Mouse (Mus musculus) thymus, postnatal 36 days (tissue): ENCODE measurements at regions not wholly inside any gene's neighbourhood (a gene's known extent, or its start where the extent isn't known, plus 50 kb on each side); places are given as distances from the start of the nearest gene placed in this dataset.

ENCODE experiments used
- DNase-seq, 2 experiments: peaks; one replicate each; pipeline ENCODE4 v3.0.0; 2022; ENCODE audit warnings: mixed read lengths in 2 of 2

GRCm38 (mm10) chr3:63638572-63638971, 154.9 kb upstream of the Gm34302 start:
- no peak for DNase-seq

- DNase-seq: no peak
Observed at GRCm38 (mm10) chr3:63637913-63638312, 154.2 kb upstream of the Gm34302 start.

DNA sequence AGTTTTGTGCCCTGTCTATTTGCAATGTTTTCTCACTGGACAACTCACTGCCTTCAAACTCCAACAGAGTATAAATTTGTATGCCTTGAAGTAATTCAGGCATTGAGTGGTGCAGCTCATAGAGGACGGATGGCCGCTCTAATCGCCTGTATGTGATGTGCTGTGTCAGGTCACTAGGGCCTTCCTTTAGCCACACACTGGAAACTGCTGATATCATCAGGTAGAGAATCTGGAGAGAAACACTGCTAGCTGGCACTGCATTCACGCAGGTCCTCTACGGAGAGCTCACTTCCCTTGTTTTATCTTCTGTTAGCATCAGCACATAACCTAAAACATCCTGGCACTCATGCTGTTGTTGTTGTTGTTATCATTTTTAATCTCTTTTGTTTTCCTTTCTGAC, 144.0 kb upstream of the Gm34302 start:
- no peak for DNase-seq

GRCm38 (mm10) chr3:63616127-63616526, 132.4 kb upstream of the Gm34302 start:
- no peak for DNase-seq

DNA sequence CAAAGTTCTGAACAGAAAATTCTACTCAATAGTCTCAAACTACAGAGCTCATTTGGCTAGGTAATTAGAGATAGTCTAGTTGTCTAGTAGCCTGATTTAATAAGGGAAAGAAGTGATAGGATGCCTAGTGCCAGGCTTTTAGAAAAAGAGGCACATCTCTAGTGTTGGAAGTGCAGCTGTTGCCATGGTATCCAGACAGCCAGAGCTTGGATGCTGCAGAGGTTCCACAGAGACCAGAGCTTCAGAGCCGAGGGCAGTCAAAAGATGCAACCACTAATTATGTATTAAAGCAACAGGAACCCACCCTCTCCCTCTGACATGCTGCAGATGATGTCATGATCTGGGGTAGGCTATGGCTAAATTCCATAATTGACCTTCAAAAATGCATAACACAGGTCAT, 130.0 kb upstream of the Gm34302 start:
- DNase-seq: no peak

DNA sequence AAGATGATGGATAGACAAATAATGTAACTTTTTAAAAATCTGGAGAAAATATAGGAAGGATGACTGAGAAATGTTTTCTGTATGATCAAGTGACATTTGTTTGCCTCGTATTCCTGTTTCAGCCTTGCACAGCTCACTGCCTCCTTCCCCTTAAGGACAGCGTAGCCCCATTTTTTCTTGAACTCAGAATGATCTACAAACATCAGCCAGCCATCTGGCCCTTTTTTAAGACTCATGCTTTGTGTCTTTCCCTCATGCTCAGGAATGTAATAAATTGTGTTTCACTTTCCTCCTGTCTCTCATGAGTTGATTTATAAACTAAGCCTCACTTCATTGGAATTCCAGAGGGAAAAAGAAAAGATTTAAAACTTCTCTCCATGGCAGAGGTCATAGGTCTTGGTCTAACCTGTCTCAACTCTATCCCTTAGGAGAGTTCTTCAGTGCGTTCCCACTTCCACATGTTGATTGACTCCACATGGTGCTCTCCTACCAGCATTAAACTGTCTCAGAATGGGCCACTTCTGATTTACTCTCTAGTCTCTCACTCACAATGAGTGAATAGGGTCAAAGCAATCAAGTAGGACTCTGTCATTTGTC, 129.2 kb upstream of the Gm34302 start:
- DNase-seq: no peak

DNA sequence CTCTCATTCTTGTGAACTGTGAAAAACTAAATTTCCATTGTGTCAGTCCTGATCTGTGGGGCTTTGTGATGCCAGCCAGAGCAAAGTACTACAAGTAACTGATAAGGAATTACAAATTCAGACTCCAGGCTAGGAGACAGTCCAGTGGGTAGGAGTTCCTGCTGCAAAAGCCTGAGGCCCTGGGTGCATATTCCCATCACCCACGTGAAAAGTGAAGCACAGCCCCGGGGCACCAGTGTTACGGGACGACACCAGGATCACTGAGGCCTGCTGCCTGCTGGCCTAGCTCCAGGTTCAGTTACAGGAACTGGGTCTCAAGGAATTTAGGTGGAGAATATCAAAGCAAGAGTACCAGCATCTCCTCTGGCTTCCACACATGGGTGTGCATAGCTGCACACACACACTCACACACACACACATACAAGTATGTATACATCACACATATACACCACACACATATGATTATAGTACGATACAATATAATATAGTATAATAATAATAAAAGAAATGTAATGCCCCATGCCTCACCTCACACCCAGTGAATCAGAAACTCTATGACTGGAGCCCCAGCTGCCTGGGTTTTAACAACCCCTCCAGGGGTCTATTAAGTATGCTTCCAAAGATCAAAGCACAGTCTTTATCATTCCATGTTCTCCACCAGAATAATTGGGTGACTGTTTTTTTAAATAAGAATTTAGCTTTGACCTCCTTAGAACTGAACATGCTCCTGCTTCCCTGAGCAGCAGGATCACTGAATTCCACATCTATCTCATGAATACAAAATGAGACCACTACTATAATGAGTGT, 126.6 kb upstream of the Gm34302 start:
- no peak for DNase-seq

- no peak for DNase-seq
Observed at GRCm38 (mm10) chr3:63609454-63610112, 125.9 kb upstream of the Gm34302 start.

GRCm38 (mm10) chr3:63582717-63583696, 99.3 kb upstream of the Gm34302 start:
- no peak for DNase-seq

GRCm38 (mm10) chr3:63582180-63582579, 98.5 kb upstream of the Gm34302 start:
- DNase-seq: no peak

DNA sequence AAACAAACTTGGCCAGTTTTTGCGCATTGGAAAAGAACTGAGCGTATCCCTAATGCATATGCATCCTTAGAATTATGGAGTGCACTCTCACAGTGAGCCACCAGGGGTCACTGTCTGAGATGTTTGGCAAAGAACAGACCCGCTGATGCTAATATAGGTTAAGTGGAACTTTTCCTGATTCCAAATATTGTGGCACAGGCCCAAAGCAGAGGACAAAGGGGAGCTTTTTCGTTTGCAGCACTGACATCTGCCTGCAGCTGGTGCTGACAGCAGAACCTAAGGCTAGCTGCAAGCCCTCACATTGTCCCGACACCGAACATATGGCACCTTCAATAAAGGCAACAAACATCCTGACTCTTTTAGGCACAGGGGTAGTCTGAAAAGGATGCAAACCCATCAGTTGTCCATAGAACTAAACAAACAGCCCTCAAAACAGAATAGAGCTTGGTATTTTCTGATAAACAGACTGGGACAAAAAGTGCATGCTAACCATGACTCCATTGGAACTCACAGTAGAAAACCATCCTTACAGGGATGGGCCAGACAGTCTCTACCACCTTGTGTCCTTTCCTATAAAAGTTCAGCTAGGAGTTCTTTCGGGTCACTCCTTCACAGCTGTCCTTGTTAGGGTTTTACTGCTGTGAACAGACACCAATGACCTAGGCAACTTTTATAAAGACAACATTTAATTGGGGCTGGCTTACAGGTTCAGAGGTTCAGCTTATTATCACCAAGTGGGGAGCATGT, 87.1 kb upstream of the Gm34302 start:
- peak; percentile 9 to 22 for DNase-seq

DNA sequence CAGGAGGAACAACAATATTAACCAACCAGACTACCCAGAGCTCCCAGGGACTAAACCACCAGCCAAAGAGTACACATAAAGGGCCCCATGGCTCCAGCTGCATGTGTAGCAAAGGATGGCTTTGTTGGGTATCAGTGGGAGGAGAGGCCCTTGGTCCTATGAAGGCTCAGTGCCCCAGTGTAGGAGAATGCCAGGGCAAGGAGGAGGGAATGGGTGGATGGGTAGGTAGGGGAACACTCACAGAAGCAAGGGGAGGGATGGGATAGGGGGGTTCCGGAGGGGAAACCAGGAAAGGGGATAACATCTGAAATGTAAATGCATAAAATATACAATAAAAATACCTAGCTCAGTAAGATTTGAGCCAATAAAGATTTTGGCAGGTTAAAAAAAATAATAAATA, 86.4 kb upstream of the Gm34302 start:
- DNase-seq: no peak

- DNase-seq: no peak
Observed at GRCm38 (mm10) chr3:63569004-63569596, 85.4 kb upstream of the Gm34302 start.

- no peak for DNase-seq
Observed at GRCm38 (mm10) chr3:63567726-63568125, 84.0 kb upstream of the Gm34302 start.

DNA sequence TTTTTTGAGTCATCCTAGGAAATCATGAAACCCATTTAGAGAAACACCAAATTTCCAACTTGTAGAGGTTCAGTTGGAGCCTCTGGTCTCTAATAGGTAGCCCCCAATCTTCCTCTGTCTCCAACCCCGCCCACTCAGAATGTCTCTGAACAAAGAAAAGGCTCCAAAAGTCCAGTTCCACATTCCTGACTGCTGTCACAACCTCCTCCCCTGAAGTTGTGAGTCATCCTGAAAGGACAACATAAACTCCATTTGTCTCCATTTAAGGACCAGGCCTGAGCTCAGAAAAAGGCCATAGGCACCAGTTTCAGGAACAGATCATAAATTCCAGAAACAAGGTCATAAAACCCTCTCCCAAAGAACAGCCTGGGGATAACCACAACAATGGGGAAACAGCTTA, 79.4 kb upstream of the Gm34302 start:
- no peak for DNase-seq

DNA sequence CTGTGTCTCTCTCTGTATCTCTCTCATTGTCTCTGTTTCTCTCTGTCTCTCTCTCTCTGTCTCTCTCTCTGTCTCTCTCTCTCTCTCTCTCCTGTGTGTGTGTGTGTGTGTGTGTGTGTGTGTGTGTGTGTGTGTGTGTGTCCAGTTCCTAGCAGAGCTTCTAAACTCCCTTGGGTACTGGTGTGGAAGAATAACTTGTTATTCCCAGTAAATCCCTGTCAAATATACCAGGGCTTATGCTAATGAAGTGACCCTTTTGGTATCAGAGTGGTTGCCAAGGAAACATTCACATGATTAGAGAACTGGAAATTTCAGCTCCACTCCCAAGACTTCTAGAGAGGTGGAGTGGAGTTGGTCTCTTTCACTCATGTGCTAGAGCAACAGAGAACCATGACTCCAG, 78.9 kb upstream of the Gm34302 start:
- no peak for DNase-seq

DNA sequence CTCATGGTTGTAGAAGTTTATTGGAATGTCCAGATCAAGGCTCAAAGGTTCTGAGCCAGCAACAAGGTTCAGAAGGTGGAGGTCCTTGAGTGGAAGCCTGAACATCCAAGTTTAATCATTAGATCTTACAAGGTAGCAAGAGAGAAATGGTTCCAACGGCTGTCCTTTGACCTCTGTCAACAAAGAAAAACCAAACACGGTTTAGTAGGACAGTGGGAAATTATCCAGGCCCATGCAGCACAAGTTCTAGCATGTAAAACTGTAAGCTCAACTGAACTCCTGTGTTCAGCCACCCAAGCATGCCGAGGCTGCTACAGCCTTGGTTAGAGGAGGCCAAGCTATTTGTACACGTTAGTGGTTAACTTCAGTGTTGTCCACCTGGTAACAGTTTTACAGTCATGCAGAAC, 77.1 kb upstream of the Gm34302 start:
- no peak for DNase-seq

DNA sequence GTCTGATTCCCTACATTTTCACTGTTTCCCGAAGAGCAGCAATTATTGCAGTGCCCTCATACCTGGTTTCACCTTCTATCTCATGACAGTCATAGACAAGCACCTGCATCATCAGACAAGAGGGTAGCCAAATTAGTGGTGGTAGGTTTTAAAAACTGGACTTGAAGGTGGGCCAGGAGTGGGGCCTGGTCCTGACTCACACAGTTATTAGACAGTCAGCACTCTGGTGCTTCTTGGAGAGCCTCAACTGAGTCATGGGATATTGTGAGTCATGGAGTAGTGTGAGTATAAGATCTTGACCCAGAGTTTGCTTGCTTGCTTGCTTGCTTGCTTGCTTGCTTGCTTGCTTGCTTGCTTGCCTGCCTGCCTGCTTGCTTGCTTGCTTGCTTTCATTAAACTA, 73.1 kb upstream of the Gm34302 start:
- DNase-seq: no peak

GRCm38 (mm10) chr3:63554872-63555271, 71.2 kb upstream of the Gm34302 start:
- no peak for DNase-seq

- no peak for DNase-seq
Observed at GRCm38 (mm10) chr3:63553426-63553825, 69.7 kb upstream of the Gm34302 start.

GRCm38 (mm10) chr3:63551661-63552060, 68.0 kb upstream of the Gm34302 start:
- DNase-seq: no peak
